Mouse (Mus musculus) G1E-ER4 (cell line): ENCODE measurements around the gene Helz. TPM values are rescaled to one million over a fixed set of nuclear protein-coding genes. Genes with fewer than 3 reads are reported as not detected.

Source experiments
- GATA1 ChIP-seq: IDR thresholded peaks from one replicate; pipeline ENCODE4 v1.8.0; 2012; ENCODE audit warnings: low read length, inconsistent platforms
- polyA plus RNA-seq: library from polyadenylated mRNA; stranded (reverse); fragments of >175 nt; gene quantifications from 2 replicates; pipeline ENCODE4 v1.2.3, GENCODE M21; 2012

The Helz gene
- polyA plus RNA-seq, 1 experiment, result 76.9 TPM

DNA sequence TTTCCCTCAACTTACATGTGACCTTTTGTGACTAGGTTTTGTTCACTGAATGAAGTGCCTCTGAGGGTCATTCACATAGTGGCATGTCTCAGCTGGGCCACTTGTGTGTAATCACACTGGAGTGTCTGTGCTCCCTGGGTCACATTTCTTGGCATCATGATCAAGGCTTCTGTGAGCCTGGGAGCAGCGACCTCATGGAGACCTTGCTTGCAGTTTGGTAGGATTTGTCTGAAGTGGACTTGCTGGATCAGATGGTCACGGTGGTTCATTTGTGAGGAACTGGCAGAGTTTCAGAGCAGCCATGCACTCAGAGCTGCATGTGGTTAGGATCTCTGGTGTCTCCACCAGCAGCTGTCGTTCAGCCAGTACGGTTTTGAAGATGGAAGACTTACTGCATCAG lies 100.9 kb downstream of the Helz start:
- no peak for TF ChIP-seq GATA1

DNA sequence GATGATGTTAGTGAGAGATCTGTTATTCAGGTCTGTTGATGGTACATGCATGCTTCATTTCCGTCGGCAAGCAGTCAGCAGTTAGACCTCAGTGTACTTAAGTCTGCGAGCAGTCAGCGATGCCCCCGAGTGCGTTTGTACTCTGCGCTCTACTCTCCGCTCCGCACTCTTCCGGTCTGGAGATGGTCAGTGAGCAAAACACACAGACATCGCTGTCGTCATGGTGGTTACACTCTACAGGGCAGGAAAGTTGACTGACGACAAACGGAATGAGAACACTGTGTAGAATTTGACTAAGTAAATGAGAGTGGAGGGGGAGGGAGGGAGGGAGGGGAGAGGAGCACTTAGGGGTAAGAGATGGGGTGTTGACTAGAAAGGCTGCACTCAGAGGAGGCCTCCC lies 101.7 kb downstream of the Helz start:
- TF ChIP-seq GATA1, result no peak

DNA sequence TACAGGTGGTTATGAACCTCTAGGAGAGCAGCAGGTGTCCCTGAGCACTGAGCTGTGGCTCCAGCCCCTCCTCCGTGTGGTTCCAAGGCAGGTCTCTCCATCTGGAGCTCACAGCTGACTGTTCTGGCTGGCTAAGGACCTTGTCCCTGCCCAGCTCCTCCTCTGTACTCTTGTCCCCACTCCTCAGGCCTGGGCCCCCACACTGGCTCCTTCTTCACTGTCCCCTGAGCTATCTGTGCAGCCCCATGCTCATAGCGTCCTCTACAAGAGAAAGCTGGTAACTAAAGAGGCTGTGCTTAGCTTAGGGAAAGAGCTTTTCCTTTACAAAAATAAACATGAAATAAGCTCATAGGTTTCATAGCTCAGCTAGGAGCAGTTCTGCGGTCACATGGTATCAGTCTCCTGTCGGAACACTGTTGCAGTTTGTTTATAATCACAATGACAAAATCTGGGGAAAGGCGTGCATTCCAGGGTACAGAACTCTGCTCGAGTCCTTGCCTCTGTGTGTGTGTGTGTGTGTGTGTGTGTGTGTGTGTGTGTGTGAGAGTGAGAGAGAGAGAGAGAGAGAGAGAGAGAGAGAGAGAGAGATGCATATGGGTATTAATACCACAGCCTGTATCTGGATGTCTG lies 102.8 kb downstream of the Helz start:
- no peak for TF ChIP-seq GATA1

DNA sequence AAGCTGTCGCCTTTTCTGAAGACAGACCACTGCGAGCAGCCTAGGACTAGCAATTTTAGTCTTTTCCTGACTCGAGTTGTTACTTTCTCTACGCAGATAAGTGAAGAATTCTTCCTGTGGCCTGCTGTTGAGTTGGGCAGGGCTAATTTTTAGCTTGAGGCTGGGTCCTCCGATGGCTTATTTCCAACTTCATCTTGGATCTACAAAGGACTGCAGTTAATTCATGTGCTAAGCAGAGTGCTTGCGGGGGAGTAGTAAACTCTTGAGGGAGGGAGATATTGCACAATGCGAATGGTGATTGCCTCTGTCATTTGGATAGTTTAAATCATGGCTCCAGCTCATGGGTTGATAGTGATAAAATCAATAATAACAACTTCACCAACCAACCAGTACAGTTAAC lies 103.7 kb downstream of the Helz start:
- no peak for TF ChIP-seq GATA1

DNA sequence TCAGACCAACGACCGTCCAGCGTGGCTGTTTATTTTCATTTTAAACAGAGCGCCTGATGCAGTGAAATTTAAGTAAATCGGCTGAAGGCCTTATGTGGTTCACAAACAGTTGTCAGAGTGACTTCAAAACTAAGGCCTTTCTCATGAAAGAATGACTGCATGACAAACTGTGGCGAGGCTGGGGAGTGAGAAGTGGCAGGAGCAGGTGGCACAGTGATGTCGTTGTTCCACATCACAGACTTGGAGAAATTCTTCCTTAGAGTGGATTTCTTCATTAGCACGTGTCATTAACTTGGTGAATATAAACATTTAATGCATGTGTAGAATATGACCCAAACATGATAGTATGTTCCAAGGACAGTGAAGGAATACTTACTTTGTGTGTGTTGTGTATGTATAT lies 104.4 kb downstream of the Helz start:
- no peak for TF ChIP-seq GATA1

DNA sequence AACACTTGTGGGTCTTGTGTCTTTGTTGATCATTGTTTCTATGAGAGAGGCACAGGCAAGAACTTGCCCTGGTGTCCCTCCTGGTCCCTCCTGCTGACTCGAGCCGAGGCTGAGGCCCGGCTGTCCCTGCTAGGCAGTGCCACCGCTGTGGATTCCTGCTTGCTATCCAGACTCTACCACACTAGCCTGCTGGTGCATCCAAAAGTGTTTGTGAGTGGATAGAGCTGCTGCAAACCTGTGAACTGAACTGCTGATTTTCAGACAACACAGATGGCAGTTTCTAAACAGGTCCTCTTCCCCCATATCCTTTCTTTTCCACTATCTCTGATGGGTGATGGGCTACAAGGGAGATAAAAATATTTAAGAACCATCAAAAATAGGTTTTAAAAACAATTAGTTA lies 107.8 kb downstream of the Helz start:
- no peak for TF ChIP-seq GATA1

DNA sequence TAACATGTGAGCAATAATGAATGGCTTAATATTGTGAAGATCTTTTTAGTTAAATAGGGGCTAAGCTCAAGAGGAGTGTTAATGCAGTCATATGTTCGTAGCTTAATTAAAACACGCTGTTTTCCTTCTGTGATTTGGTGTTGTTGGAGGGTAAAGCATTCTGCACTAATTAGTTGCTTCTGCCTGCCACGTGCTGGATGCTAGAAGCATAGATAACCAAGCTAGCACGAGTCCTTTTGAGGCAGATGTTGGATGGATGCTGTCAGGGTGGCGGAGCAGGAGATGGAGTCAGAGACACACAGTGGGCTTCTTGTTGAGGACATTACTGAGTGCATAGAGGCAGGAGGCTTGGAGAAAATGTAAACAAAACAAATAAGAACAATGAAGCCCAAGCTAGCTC lies 109.4 kb downstream of the Helz start:
- TF ChIP-seq GATA1, result no peak

DNA sequence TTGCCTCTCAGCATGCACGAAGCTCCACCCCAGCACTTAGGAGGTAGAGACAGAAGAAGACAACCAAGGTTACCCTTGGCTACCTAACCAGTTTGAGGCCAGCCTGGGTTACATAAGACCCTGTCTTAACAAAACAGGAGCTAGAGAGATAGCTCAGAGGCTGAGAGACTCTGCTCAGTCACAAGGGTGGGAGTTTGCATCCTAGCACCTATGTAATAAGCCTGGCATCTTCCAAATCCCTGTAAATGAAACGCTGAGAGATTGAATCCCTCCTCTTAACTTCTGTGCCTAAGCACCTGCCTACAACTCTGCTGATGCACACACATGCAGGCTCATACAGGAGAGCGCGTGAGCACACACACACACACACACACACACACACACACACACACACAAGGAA lies 112.7 kb downstream of the Helz start:
- TF ChIP-seq GATA1, result no peak

DNA sequence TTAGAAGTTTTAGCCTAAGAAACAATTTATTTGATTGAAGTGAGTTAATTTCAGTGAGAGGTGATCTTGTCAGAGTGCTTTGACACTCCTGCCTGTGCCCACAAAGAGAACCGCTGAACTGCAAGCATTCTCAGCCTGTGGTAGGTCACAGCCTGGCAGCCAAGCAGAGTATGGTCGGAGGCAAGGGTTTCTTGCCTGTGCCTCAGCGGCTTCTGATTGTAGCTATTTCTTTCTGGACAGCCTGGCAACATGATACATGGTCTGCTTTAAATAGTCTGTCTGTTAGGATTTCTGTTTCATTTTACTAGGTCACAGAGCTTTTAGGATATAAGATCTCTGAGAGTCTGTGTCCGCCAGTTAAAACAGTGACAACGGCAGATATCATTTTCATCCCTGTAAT lies 114.9 kb downstream of the Helz start:
- no peak for TF ChIP-seq GATA1

DNA sequence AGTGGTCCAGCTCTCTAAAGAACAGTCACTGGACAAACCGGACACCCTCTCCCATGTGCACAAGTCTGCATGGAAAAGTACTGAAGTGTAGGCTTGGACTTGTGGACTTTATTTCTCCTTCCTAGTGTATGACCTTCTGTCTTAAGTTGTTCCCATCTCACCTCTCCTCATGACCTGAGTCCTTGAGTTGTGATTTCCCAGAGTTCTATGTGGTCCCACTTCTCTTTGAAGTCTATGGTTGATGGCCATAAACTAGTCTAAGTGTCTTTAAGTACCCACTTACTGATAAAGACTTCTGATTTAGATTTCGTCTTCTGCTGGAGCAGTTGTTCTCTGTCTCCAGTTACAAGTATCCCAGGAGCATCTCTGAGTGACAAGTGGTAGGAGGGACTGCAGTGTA lies 119.8 kb downstream of the Helz start:
- no peak for TF ChIP-seq GATA1

DNA sequence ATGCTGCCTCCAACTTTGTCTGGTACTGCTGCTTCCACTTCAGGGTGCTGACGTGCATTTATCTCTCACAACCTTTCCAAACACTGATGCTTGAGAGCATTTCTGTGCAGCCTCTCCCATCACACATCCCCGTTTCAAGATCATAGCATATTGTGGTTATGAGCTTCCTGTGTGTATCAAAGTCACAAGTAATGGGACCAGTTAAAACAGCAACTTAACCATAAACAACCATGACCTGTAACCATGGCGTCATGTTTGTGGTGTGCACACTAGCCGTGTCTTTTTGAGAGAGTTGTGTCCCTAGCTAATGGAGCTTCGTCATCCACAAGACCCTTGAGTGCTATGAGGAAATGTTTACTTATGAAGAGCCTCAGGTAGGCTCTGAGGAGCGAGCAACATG lies 120.5 kb downstream of the Helz start:
- no peak for TF ChIP-seq GATA1

DNA sequence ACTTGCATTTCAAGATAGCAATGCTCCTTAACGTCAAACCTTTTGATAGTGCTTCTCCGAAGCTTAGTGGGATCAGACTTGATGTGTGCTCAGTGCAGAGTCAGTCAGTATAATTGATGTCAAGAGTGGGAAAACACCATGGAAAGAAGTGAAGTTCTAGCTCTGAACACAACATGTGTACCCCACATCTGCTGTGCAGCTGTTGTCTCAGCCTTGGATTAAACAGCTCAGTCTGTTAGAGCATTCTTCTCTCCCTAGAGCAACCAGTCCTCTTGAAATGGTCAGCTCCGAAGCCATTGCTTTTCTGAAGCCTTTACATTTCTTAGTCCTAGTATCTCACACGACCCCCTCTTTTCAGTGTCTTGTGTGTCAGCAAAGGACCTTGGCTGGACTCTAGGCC lies 121.2 kb downstream of the Helz start:
- no peak for TF ChIP-seq GATA1

DNA sequence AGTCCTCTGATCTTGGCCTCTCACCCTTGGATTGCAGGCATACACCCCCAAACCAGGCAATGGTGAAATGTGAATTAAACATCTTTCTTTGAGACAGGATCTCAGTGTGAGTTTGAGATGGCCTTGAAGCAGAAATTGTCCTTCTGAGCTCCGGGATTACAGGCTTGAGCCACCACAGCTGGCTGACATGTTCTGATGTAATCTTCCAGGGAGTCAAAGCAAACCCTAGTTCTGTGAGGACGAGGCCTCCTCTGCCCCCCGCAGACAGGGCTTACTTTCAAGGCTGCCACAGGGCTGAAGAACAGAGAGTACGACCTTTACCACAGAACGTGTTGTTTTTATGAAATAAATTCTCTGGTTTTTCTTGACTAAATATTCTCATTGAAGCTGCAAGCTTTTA lies 126.3 kb downstream of the Helz start:
- no peak for TF ChIP-seq GATA1

DNA sequence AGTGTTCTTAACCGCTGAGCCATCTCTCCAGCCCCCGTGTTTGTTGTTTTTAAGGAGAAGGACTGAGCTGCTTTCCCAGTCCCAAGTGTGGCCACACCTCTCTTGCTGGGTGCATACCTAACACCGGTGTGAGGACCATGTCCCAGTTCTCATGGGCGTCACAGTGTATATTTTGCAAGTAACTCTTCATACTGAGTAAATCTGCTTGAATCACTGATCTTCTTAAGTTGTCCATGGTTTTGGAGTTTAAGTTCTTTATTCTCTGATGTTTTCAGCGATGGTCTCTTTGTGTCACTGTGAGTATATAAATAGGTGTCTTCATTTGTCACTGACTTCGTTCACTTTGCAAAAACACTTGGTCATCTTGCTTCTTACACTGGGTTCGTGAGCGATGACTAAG lies 126.9 kb downstream of the Helz start:
- no peak for TF ChIP-seq GATA1

DNA sequence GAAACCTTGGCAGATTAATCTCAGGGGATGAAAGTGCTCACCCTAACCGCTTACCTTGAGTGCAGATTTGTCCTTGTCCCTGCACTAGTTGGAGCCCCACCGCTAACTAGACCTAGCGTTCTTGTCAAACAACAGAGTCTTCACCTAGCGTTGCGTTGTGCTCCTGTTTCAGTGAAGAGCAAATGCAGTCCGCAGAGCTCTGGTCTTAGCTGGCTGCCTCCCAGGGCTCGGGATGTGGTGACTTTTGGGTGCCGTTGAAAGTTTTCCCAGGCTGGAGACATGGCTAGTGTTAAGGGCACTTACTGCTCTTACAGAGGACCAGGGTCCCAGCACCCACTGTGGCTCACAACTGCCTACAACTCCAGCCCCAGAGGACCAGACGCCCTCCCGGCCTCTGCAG lies 127.5 kb downstream of the Helz start:
- TF ChIP-seq GATA1, result no peak

DNA sequence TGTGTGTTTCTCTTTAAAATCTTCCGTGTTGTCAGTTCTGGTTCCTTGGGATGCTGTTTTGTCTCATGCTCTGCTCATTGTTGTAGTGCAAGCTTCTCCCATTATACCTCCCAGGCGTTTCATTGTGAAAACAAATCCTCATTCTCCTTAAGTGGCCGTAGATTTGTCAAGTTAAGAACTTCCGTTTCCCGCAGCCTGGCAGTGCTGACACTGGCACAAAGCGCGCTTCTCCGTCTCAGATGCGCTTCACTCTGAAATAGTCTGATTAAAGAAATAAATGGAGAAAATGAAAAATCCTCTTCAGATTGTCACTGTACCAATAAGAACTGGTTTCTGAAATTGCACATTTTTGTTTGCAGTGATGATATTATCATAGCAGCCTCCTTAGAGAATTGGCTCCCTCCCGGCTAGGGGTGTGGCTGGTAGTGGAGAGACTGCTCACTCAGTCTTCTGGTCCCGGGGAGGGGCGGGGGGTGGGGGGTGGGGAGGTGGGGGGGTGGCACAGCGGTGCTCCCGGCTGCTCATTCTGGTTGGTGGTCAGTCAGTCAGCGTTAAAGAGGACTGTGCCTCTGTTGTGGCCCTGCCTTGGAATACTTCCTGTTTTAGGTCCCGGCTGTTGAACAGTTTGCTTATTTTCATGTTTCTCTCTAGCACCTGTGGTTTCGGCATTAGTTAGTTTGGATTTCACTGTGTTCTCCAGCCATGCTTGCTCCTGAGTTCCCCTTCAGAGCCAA lies 128.6 kb downstream of the Helz start:
- no peak for TF ChIP-seq GATA1

DNA sequence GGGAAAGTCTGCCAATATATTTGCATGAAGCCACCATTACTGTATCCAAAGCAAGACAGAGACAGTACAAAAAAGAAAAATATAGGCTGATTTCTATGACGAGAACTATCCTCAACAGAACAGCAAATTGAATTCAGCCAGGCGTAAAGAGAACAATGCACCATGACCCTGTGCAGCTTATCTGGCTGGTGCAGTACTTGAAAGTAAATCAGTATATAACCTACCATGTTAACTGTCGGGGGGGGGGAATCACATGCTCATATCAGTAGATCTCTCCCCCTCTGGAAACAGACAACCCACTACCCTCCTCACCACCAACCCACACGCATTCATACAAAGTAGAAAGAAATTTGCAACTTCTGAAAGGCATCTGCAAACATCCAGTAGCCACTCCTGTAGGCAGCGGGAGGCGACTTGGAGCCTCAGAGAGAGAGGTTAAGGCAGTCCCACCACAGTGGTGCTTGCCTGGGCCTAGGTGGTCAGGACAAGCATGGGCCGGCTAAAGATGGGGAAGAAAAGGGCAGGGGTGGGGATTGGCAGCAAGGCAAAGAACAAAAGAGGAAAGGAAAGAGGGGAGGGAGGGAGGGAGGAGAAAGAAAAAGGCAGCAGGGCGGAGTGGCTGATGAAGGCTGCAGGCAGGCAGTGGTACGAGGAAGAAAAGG lies 135.1 kb downstream of the Helz start:
- TF ChIP-seq GATA1, result no peak
